Mouse (Mus musculus): ENCODE measurements around the gene Gcnt7.

GRCm38 (mm10) chr2:172476707-172477260 lies 18.4 kb upstream of the Gcnt7 start:
- TF ChIP-seq GATA1 (IDR thresholded peaks at IDR 0.05; ENCODE audit: borderline replicate concordance, low read length) (no peak), FLI1 (IDR thresholded peaks at IDR 0.05; ENCODE audit: low read length) (no peak)

All from megakaryocyte, embryonic 14.5 days (primary cell).